Mouse (Mus musculus) G1E (cell line): ENCODE data around the gene Ttc36. TPM values are rescaled to one million over a fixed set of nuclear protein-coding genes. Genes with fewer than 3 reads are reported as not detected.

Experiments
- ATAC-seq: 2 replicates; pipeline ENCODE4 v1.8.0; 2016; ENCODE audit warnings: mild to moderate bottlenecking; ENCODE audit not compliant: insufficient number of reproducible peaks, poor library complexity, low FRiP score, severe bottlenecking; ENCODE audit errors: extremely low read depth
- DNase-seq: peaks from one replicate; pipeline ENCODE4 v3.0.0; 2012; ENCODE audit warnings: low spot score
- H3K27me3 ChIP-seq: 2 replicates; pipeline ENCODE4 v1.6.1; 2012; ENCODE audit warnings: mild to moderate bottlenecking, low read length, inconsistent platforms; ENCODE audit not compliant: insufficient read depth
- H3K36me3 ChIP-seq: replicated peaks from 2 replicates; pipeline ENCODE3; 2012; ENCODE audit warnings: mild to moderate bottlenecking, inconsistent platforms
- H3K4me1 ChIP-seq: 2 replicates; pipeline ENCODE4 v1.6.1; 2012; ENCODE audit warnings: low read depth, low read length, inconsistent platforms, mixed read lengths; ENCODE audit not compliant: insufficient read depth
- H3K4me3 ChIP-seq: 2 replicates; pipeline ENCODE4 v1.5.1; 2012; ENCODE audit warnings: low read depth, mild to moderate bottlenecking, inconsistent platforms, low read length, moderate library complexity, mixed read lengths
- H3K9me3 ChIP-seq: replicated peaks from 2 replicates; pipeline ENCODE4 v1.6.1; 2012; ENCODE audit warnings: inconsistent platforms
- CTCF ChIP-seq: IDR thresholded peaks from 2 replicates; pipeline ENCODE4 v1.5.1; 2012; ENCODE audit warnings: low read depth, low read length, inconsistent platforms, mixed read lengths
- GATA1 ChIP-seq: IDR thresholded peaks from 2 replicates; pipeline ENCODE4 v1.6.1; 2012; ENCODE audit warnings: borderline replicate concordance, low read length, inconsistent platforms, mixed read lengths
- GATA2 ChIP-seq: IDR thresholded peaks from 2 replicates; pipeline ENCODE4 v1.6.1; 2012; ENCODE audit warnings: low read depth, low read length, inconsistent platforms, borderline replicate concordance
- TAL1 ChIP-seq: conservative IDR thresholded peaks from 2 replicates; pipeline ENCODE4 v1.6.1; 2012; ENCODE audit warnings: low read depth, low read length, inconsistent platforms, mixed read lengths
- polyA plus RNA-seq: library from polyadenylated mRNA; stranded (reverse); fragments of >175 nt; gene quantifications from 2 replicates; pipeline ENCODE4 v1.2.3, GENCODE M21; 2012
- total RNA-seq, 2 experiments: library from RNA; stranded (forward) in 1 of 2; stranded (reverse) in 1 of 2; fragments of 200-1000 nt in 1 of 2; fragments of >200 nt in 1 of 2; fragmentation: Nextera tagmentation in 1 of 2; gene quantifications; 2 replicates each; pipeline ENCODE4 v1.2.3; 2014 to 2017

Gene Ttc36
- total and polyA plus RNA-seq, 3 experiments: 0.38 TPM; not detected in 2

DNA sequence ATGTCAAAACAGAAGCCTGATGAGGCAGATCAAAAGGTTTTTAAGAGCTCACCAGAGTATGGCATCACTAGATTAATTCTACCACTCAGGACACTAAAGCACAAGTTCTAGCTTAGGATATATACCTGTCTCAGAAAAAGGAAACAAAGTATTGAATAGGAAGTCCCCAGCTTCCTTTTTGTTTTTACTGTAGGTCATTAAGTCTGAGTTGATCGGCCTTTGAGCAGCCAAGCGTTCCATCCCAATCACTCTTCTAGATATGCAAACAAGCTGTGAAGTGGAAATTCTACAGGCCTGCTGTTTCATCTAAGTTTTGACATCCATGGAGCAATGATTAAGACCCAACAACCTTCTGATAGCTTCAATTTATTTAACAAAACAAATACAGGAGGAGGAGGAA, 42.0 kb downstream of the Ttc36 start:
- H3K9me3 ChIP-seq: no peaks in the 10 kb centered on the region
- ATAC-seq: no peak
- TF ChIP-seq TAL1: no peak
- no peak for TF ChIP-seq GATA1
- no peak for TF ChIP-seq CTCF
- no peak for TF ChIP-seq GATA2
- H3K4me3 ChIP-seq: no peak overlapping the region
- H3K36me3 ChIP-seq: peaks cover 68% of the 10 kb centered on the region
- no peaks in the 10 kb centered on the region for H3K27me3 ChIP-seq
- DNase-seq: no peak
- H3K4me1 ChIP-seq: peaks cover 18% of the 10 kb centered on the region

Other genes with a start within 250 kb of the Ttc36 start
- not detected in 2 replicates for gene Cxcr5, start 241.2 kb downstream of the Ttc36 start, total RNA-seq (2014; fragmentation: Nextera tagmentation)
- 0.06 and 0.22 TPM in 2 replicates for gene Cxcr5, start 241.2 kb downstream of the Ttc36 start, total RNA-seq (2017)
- not detected in 2 replicates for gene Cxcr5, start 241.2 kb downstream of the Ttc36 start, polyA plus RNA-seq
- gene Ddx6, start 198.2 kb downstream of the Ttc36 start, total RNA-seq (2014; fragmentation: Nextera tagmentation): 74.7 and 88.2 TPM in 2 replicates
- 49.9 and 54.5 TPM in 2 replicates for gene Ddx6, start 198.2 kb downstream of the Ttc36 start, total RNA-seq (2017)
- gene Ddx6, start 198.2 kb downstream of the Ttc36 start, polyA plus RNA-seq: 21.7 and 23.2 TPM in 2 replicates
- not detected in 2 replicates for gene Treh, start 129.8 kb downstream of the Ttc36 start, total RNA-seq (2014; fragmentation: Nextera tagmentation)
- not detected in 2 replicates for gene Treh, start 129.8 kb downstream of the Ttc36 start, total RNA-seq (2017)
- not detected in 2 replicates for gene Treh, start 129.8 kb downstream of the Ttc36 start, polyA plus RNA-seq
- gene Phldb1, start 67.9 kb downstream of the Ttc36 start, total RNA-seq (2014; fragmentation: Nextera tagmentation): 2.6 and 4.0 TPM in 2 replicates
- 6.4 and 7.4 TPM in 2 replicates for gene Phldb1, start 67.9 kb downstream of the Ttc36 start, total RNA-seq (2017)
- gene Phldb1, start 67.9 kb downstream of the Ttc36 start, polyA plus RNA-seq: 8.1 and 8.8 TPM in 2 replicates
- gene Arcn1, start 35.2 kb downstream of the Ttc36 start, total RNA-seq (2014; fragmentation: Nextera tagmentation): 239 and 270 TPM in 2 replicates
- gene Arcn1, start 35.2 kb downstream of the Ttc36 start, total RNA-seq (2017): 124 and 134 TPM in 2 replicates
- 14.5 and 16.7 TPM in 2 replicates for gene Arcn1, start 35.2 kb downstream of the Ttc36 start, polyA plus RNA-seq
- gene Ift46, start 35.2 kb downstream of the Ttc36 start, total RNA-seq (2014; fragmentation: Nextera tagmentation): 78.2 and 90.8 TPM in 2 replicates
- 32.5 and 32.8 TPM in 2 replicates for gene Ift46, start 35.2 kb downstream of the Ttc36 start, total RNA-seq (2017)
- 1.6 and 1.8 TPM in 2 replicates for gene Ift46, start 35.2 kb downstream of the Ttc36 start, polyA plus RNA-seq
- gene Tmem25, start 3.8 kb downstream of the Ttc36 start, total RNA-seq (2014; fragmentation: Nextera tagmentation): not detected in 2 replicates
- gene Tmem25, start 3.8 kb downstream of the Ttc36 start, total RNA-seq (2017): 0.27 and 0.52 TPM in 2 replicates
- gene Tmem25, start 3.8 kb downstream of the Ttc36 start, polyA plus RNA-seq: 0.04 and 0.08 TPM in 2 replicates
- 143 TPM in 2 replicates for gene Kmt2a, start 78.2 kb upstream of the Ttc36 start, total RNA-seq (2014; fragmentation: Nextera tagmentation)
- gene Kmt2a, start 78.2 kb upstream of the Ttc36 start, total RNA-seq (2017): 5.9 and 6.3 TPM in 2 replicates
- gene Kmt2a, start 78.2 kb upstream of the Ttc36 start, polyA plus RNA-seq: 8.9 and 10.0 TPM in 2 replicates
- gene Atp5l, start 117.7 kb upstream of the Ttc36 start, total RNA-seq (2014; fragmentation: Nextera tagmentation): 68.9 and 73.1 TPM in 2 replicates
- gene Atp5l, start 117.7 kb upstream of the Ttc36 start, total RNA-seq (2017): 130 and 149 TPM in 2 replicates
- gene Atp5l, start 117.7 kb upstream of the Ttc36 start, polyA plus RNA-seq: 32.8 and 41.5 TPM in 2 replicates
- 79.8 and 80.2 TPM in 2 replicates for gene Ube4a, start 162.5 kb upstream of the Ttc36 start, total RNA-seq (2014; fragmentation: Nextera tagmentation)
- 38.3 and 59.6 TPM in 2 replicates for gene Ube4a, start 162.5 kb upstream of the Ttc36 start, total RNA-seq (2017)
- gene Ube4a, start 162.5 kb upstream of the Ttc36 start, polyA plus RNA-seq: 2.3 and 2.6 TPM in 2 replicates
- gene Cd3g, start 177.4 kb upstream of the Ttc36 start, total RNA-seq (2014; fragmentation: Nextera tagmentation): not detected in 2 replicates
- gene Cd3g, start 177.4 kb upstream of the Ttc36 start, total RNA-seq (2017): 0.22 and 0.29 TPM in 2 replicates
- 0.10 TPM in 1 of 2 replicates, not detected in the other for gene Cd3g, start 177.4 kb upstream of the Ttc36 start, polyA plus RNA-seq
- gene Cd3d, start 178.7 kb upstream of the Ttc36 start, total RNA-seq (2014; fragmentation: Nextera tagmentation): not detected in 2 replicates
- not detected in 2 replicates for gene Cd3d, start 178.7 kb upstream of the Ttc36 start, total RNA-seq (2017)
- not detected in 2 replicates for gene Cd3d, start 178.7 kb upstream of the Ttc36 start, polyA plus RNA-seq
- gene Cd3e, start 206.6 kb upstream of the Ttc36 start, total RNA-seq (2014; fragmentation: Nextera tagmentation): not detected in 2 replicates
- gene Cd3e, start 206.6 kb upstream of the Ttc36 start, total RNA-seq (2017): 0.06 and 0.16 TPM in 2 replicates
- gene Cd3e, start 206.6 kb upstream of the Ttc36 start, polyA plus RNA-seq: not detected in 2 replicates
- 0.44 and 1.4 TPM in 2 replicates for gene Mpzl2, start 236.7 kb upstream of the Ttc36 start, total RNA-seq (2014; fragmentation: Nextera tagmentation)
- 0.17 TPM in 1 of 2 replicates, not detected in the other for gene Mpzl2, start 236.7 kb upstream of the Ttc36 start, total RNA-seq (2017)
- gene Mpzl2, start 236.7 kb upstream of the Ttc36 start, polyA plus RNA-seq: not detected in 2 replicates